In the genomic region with DNA sequence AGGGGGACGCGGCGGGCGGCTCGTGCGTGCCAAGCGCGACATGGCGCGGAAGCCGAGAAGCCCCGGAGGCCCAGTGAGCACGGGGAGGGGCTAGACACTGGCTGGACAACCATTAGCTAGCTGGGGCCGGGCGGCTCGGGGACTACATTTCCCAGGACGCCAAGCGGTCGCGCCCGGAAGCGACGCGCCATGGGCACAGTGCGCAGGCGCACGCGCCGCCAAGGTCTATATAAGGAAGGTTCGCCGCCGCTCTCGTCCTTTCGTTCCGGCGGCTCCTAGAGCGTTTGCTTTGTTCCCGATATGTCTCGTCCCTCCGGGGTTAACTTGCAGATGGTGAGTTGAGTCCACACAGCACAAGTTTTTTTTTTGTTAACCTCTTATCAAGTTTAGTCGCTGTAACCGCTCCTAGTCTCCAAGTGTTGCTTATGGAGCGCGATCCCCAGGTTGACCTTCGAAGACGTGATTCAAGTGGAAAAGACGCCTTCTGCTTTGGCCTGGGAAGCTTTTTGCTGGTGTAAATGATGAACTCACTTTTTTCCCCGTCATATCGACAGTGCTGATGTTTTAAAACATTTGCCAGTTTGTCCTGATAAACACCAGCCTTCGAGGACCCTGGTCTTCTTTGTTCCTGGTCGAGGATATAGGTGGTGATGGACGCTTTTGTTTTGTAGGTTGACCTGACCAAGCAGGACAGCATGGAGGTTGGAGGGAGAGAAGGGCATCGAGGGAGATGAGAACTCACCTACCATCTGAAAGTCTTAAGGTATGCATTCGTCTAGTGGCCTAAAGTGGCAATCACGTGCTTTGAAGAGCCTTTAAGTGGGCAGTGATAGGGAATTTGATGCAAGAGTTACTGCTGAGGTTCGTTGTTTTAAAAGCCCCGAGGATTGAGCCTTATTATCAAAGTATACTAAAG, we compare ENCODE assay signal across 8 mouse cellular contexts. TPM values are rescaled to one million over a fixed set of nuclear protein-coding genes. Genes with fewer than 3 reads are reported as not detected.
DNase-seq lines count a peak whose midpoint lies in the region; ATAC-seq lines count a peak whose summit lies in the region.

Gene Znfx1 (minus strand): TSS at position 51 of the 916 bp plus-strand sequence.

- DNase-seq in adrenal gland, adult (ENCODE audit: inconsistent age in 2 of 2, low spot score in 1 of 2): peak; percentile 98 to 100
- DNase-seq in embryo, embryonic 10.5 days (ENCODE audit: low spot score): peak; percentile 97
- DNase-seq in gastrocnemius, postnatal 25 days: peak; percentile 95
- peak; percentile 100 for DNase-seq in intestine, embryonic 14.5 days (ENCODE audit: low spot score)
- DNase-seq in left cerebral cortex, postnatal 14 days (ENCODE audit: low spot score in 2 of 2): peak; percentile 97
- DNase-seq in mesoderm, embryonic 11.5 days (ENCODE audit: low read depth, low spot score): peak; percentile 97
- peak; percentile 93 to 94 for DNase-seq in right cerebral cortex, postnatal 36 days (ENCODE audit: low spot score in 2 of 2)
- DNase-seq in yolk sac, embryonic 10.5 days (ENCODE audit: low spot score): peak; percentile 97

- H3K4me3 ChIP-seq in intestine, embryonic 14.5 days (ENCODE audit: low read depth, low read length): peak within 1 kb of the TSS; percentile 66

- peak within 1 kb of the TSS; percentile 99 for H3K9ac ChIP-seq in intestine, embryonic 14.5 days (ENCODE audit: low read length)

- no peaks in the 10 kb centered on the region for H3K9me3 ChIP-seq in intestine, embryonic 14.5 days (ENCODE audit: control insufficient read depth, low read length)

- peak within 1 kb of the TSS; percentile 92 for H3K4me2 ChIP-seq in intestine, embryonic 14.5 days (ENCODE audit: low read length)

- WGBS in intestine, embryonic 14.5 days: under 1% methylated on average over 57 of the region's 57 CpGs

- H3K4me1 ChIP-seq in intestine, embryonic 14.5 days (replicated peaks; ENCODE audit: control insufficient read depth, insufficient read depth, low read length): peaks cover 21% of the 10 kb centered on the region

- peak within 1 kb of the TSS; percentile 91 for H3K27ac ChIP-seq in intestine, embryonic 14.5 days (ENCODE audit: low read depth)

- H3K27me3 ChIP-seq in intestine, embryonic 14.5 days (replicated peaks; ENCODE audit: control insufficient read depth, insufficient read depth, low read length): no peaks in the 10 kb centered on the region

- intact Hi-C loops in left cerebral cortex, postnatal 14 days (cut with DNase I): loop anchor here (5.0 kb wide), 1 partner anchor 359 kb away; the partner anchor contains the start of gene Slc9a8

- peak; percentile 93 for ATAC-seq in intestine, embryonic 14.5 days (replicated peaks; ENCODE audit: low FRiP score, low TSS enrichment, low read depth)

- peaks cover 35% of the 10 kb centered on the region for H3K36me3 ChIP-seq in intestine, embryonic 14.5 days (ENCODE audit: control insufficient read depth, insufficient read depth, low read length)

RNA-seq across cellular contexts. Expression of gene Znfx1, which starts in this region (rescaled TPM):
- 10 to 100 TPM; 19.3 to 21.6 TPM for total RNA-seq in gastrocnemius, postnatal 25 days (2021)
- polyA plus RNA-seq in intestine, embryonic 14.5 days (2014; fragmentation: Nextera tagmentation; extraction: Ambion mirVana): 7.1 and 7.2 TPM in 2 replicates
- total RNA-seq in left cerebral cortex, postnatal 14 days (2021): 10 to 100 TPM; 41.5 to 43.9 TPM

Comparison
In these comparisons a context has a peak if more than half of its experiments do, and no peak if none do; other contexts are left out.
1. Peak in every context shown above with its lines: DNase-seq, ATAC-seq, H3K4me3 ChIP-seq and H3K27ac ChIP-seq.